Mouse (Mus musculus) kidney, postnatal 10 days (tissue): ENCODE data around the gene Prss50.

Experiments
- DNase-seq: peaks from one replicate; pipeline ENCODE4 v3.0.0; 2021; ENCODE audit warnings: mixed read lengths

The Prss50 gene

DNA sequence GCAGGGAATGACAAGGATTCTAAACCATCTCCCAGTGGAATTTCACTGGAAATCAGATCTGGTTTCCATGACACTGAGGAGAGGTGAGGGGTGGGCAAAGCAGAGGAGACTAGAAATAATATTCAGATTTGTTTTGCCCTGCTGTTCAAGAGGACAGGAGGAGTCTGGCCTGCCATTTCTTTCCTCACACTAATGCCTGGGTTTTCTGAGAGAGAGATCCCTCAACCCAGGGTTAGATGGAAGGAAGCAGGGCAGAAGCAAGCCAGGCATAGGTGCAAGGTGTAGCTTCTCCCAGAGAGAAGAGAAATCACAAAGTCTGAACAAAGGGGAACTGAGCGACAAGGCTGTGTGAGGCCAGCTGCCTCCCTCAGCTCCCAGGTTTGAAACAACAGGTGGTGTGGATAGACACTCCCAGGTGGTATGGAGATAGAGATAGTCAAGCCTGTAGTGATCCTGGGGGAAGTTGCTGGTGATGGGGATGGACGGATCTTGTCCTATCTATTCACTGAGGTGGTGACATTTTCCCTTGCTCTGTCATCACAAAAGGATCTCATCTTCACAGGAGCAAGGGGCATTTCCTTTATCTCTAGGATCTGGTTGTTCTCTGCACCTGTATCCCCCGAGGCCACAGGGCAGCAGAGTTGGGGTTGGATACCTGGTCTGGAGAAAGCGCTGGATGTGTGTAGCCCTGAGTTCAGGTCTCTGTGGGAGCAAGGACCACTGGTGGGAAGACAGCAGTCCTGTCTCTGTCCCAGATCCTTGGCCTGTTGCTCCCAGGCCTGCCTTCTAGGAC is 50.3 kb downstream of the Prss50 start:
- no peak for DNase-seq

DNA sequence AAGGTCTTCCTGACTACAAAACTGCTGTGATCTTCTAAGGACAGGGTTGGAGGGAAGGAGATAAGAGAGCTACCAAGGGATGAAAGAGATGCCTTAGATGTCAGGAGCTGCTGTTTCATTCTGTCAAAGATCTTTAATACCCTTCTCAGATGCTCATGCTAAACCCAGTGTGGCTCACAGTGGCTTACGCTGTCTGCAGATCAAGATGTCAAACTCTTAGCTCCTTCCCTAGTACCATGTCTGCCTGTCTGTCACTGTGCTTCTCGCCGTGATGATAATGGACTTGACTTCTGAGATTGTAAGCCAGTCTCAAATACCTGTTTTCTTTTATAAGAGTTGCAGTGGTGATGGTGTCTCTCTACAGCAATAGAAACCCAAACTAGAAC is 50.9 kb downstream of the Prss50 start:
- no peak for DNase-seq

DNA sequence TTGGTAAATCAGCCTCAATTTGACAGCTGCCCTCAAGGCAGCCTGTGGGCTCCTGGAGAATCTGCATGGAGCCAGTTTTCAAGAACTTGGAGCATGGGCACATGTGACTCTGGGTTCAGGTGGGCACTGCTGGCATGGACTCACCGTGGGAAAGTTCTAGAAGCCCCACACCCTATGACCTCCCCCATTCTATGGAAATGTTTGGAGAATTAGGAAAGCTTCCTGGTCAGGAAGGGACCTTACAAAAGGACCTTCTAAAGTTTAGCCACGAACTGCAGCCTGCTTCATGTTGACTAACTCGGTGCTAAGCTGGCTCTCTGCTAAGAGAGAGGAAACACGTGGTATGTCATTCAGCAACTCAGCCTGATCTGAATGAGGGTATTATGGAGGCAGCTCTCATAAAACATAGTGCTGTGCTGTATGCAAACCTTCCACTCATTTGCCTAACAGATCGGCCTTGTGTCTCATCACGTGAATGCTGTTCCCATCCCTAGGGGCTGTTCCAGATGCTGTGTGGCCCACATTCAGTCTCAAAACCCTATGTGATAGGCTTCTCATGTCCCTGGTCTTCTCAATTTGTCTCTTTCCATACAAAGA is 51.7 kb downstream of the Prss50 start:
- DNase-seq = no peak
